8 mouse cellular contexts compared by ENCODE assay signal in the genomic region with DNA sequence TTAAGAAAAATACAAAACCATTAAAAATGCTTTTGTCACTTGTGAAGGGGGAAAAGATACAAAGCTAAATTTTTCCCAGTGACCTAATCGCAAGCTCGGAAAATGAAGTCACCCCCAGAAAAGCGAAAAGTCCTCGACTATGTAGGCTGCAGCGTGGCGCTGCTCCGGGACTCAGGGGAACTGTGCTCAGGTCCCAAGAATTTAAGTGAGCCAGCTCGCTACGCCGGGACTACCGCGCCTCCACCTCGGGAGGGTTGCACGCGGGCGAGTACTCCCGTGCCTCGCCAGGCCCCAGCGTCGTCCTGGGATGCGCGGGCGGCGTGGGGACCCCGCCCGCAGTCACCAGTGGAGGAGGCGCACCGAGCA. TPM values are rescaled to one million over a fixed set of nuclear protein-coding genes. Genes with fewer than 3 reads are reported as not detected.
A peak's percentile ranks its signal among the peaks of the same experiment; 100 is the strongest.
DNase-seq lines count a peak whose midpoint lies in the region; ATAC-seq lines count a peak whose summit lies in the region.

No protein-coding gene starts in this region.

- H3K9me3 ChIP-seq in kidney, embryonic 14.5 days (ENCODE audit: control insufficient read depth, low read length) = no peaks in the 10 kb centered on the region
- no peaks in the 10 kb centered on the region for H3K9me3 ChIP-seq in embryonic facial prominence, embryonic 10.5 days
- no peaks in the 10 kb centered on the region for H3K9me3 ChIP-seq in hindbrain, embryonic 15.5 days
- H3K9me3 ChIP-seq in midbrain, embryonic 14.5 days (ENCODE audit: control insufficient read depth, low read length) = no peaks in the 10 kb centered on the region

- no peak for DNase-seq in kidney, postnatal 14 days
- no peak for DNase-seq in embryonic facial prominence, embryonic 10.5 days (ENCODE audit: low spot score)
- DNase-seq in midbrain, embryonic 14.5 days = no peak
- no peak for DNase-seq in left cerebral cortex, postnatal 10 days (ENCODE audit: extremely low spot score in 1 of 2, low spot score in 2 of 2)
- no peak for DNase-seq in cerebellum, postnatal 25 days
- no peak for DNase-seq in adipocyte (ENCODE audit: low spot score)

- H3K27ac ChIP-seq in kidney, embryonic 14.5 days (ENCODE audit: low read depth, low read length) = no peak overlapping the region
- peak overlapping the region; percentile 65; the same call in 1 of the 2 replicates for H3K27ac ChIP-seq in embryonic facial prominence, embryonic 10.5 days (replicated peaks)
- H3K27ac ChIP-seq in hindbrain, embryonic 15.5 days (replicated peaks) = 0 out of 2 replicates have a peak overlapping the region, but pooled peaks have one; percentile 28
- H3K27ac ChIP-seq in midbrain, embryonic 14.5 days (replicated peaks; ENCODE audit: low read depth, low read length) = peak overlapping the region; percentile 32; the same call in 1 of the 2 replicates

- WGBS in kidney, embryonic 14.5 days = 3% methylated on average over 28 of the region's 28 CpGs
- 2% methylated on average over 28 of the region's 28 CpGs for WGBS in embryonic facial prominence, embryonic 10.5 days
- 3% methylated on average over 28 of the region's 28 CpGs for WGBS in hindbrain, embryonic 15.5 days
- WGBS in midbrain, embryonic 14.5 days = 2% methylated on average over 28 of the region's 28 CpGs

- peak overlapping the region; percentile 52 for H3K4me3 ChIP-seq in kidney, embryonic 14.5 days (ENCODE audit: low read length)
- H3K4me3 ChIP-seq in embryonic facial prominence, embryonic 10.5 days = peak overlapping the region; percentile 65
- H3K4me3 ChIP-seq in hindbrain, embryonic 15.5 days = peak overlapping the region; percentile 43
- H3K4me3 ChIP-seq in midbrain, embryonic 14.5 days (replicated peaks; ENCODE audit: low read depth, low read length) = peak overlapping the region; percentile 38

- peak; percentile 67; the same call in 1 of the 2 replicates for ATAC-seq in kidney, embryonic 14.5 days (ENCODE audit: low FRiP score, low TSS enrichment)
- ATAC-seq in hindbrain, embryonic 15.5 days (ENCODE audit: low FRiP score, low read depth) = peak; percentile 21; the same call in 1 of the 2 replicates
- 0 out of 2 replicates have a peak, but pooled peaks have one; percentile 7 for ATAC-seq in midbrain, embryonic 14.5 days (ENCODE audit: low FRiP score, low TSS enrichment)

- H3K27me3 ChIP-seq in kidney, embryonic 14.5 days (ENCODE audit: control insufficient read depth, insufficient read depth, low read length) = no peaks in the 10 kb centered on the region
- peaks cover 37% of the 10 kb centered on the region for H3K27me3 ChIP-seq in embryonic facial prominence, embryonic 10.5 days (replicated peaks; ENCODE audit: low read depth, poor library complexity, severe bottlenecking)
- no peaks in the 10 kb centered on the region for H3K27me3 ChIP-seq in hindbrain, embryonic 15.5 days
- H3K27me3 ChIP-seq in midbrain, embryonic 14.5 days (ENCODE audit: control insufficient read depth, insufficient read depth, low read length) = no peaks in the 10 kb centered on the region; the same call in 1 of the 2 replicates

- intact Hi-C loops in left cerebral cortex, postnatal 10 days (cut with DNase I) = loop anchor here (5.0 kb wide), 1 partner anchor 70 kb away; no protein-coding TSS in a partner anchor

- H3K4me1 ChIP-seq in kidney, embryonic 14.5 days (ENCODE audit: control insufficient read depth, insufficient read depth, low read length) = 0 out of 2 replicates have a peak, but pooled peaks cover 4% of the 10 kb centered on the region
- peaks cover 26% of the 10 kb centered on the region for H3K4me1 ChIP-seq in embryonic facial prominence, embryonic 10.5 days
- peaks cover 13% of the 10 kb centered on the region for H3K4me1 ChIP-seq in hindbrain, embryonic 15.5 days (replicated peaks)
- H3K4me1 ChIP-seq in midbrain, embryonic 14.5 days (ENCODE audit: control insufficient read depth, insufficient read depth, low read length) = 0 out of 2 replicates have a peak, but pooled peaks cover 9% of the 10 kb centered on the region

- H3K9ac ChIP-seq in kidney, embryonic 14.5 days (ENCODE audit: low read depth, low read length) = peak overlapping the region; percentile 63
- H3K9ac ChIP-seq in hindbrain, embryonic 15.5 days = peak overlapping the region; percentile 44
- H3K9ac ChIP-seq in midbrain, embryonic 14.5 days (replicated peaks; ENCODE audit: low read length) = peak overlapping the region; percentile 62

- peaks cover 1% of the 10 kb centered on the region; the same call in 1 of the 2 replicates for H3K36me3 ChIP-seq in kidney, embryonic 14.5 days (ENCODE audit: control insufficient read depth, insufficient read depth, low read length)
- peaks cover 44% of the 10 kb centered on the region for H3K36me3 ChIP-seq in embryonic facial prominence, embryonic 10.5 days (replicated peaks)
- H3K36me3 ChIP-seq in hindbrain, embryonic 15.5 days = peaks cover 12% of the 10 kb centered on the region
- peaks cover 26% of the 10 kb centered on the region for H3K36me3 ChIP-seq in midbrain, embryonic 14.5 days (ENCODE audit: control insufficient read depth, insufficient read depth, low read length)

- H3K4me2 ChIP-seq in kidney, embryonic 14.5 days (replicated peaks; ENCODE audit: low read depth, low read length) = peak overlapping the region; percentile 94
- peak overlapping the region; percentile 65 for H3K4me2 ChIP-seq in hindbrain, embryonic 15.5 days
- H3K4me2 ChIP-seq in midbrain, embryonic 14.5 days (ENCODE audit: low read length) = peak overlapping the region; percentile 80

RNA-seq across cellular contexts. Expression of gene Lrcol1, which starts 18.3 kb away (rescaled TPM):
- not detected in 2 replicates for polyA plus RNA-seq in kidney, embryonic 14.5 days (2014; fragmentation: Nextera tagmentation; extraction: Ambion mirVana)
- polyA plus RNA-seq in embryonic facial prominence, embryonic 10.5 days (2016; fragmentation: Nextera tagmentation; extraction: Ambion mirVana) = not detected in 2 replicates
- polyA plus RNA-seq in hindbrain, embryonic 15.5 days (2015; fragmentation: Nextera tagmentation; extraction: Ambion mirVana) = not detected in 2 replicates
- polyA plus RNA-seq in midbrain, embryonic 14.5 days (2014; fragmentation: Nextera tagmentation; extraction: Ambion mirVana) = not detected in 2 replicates
- total RNA-seq in left cerebral cortex, postnatal 10 days (2021) = not detected

RNA-seq across cellular contexts. Expression of gene P2rx2, which starts 19.8 kb away (rescaled TPM):
- 0.89 and 0.95 TPM in 2 replicates for polyA plus RNA-seq in kidney, embryonic 14.5 days (2014; fragmentation: Nextera tagmentation; extraction: Ambion mirVana)
- 0.87 and 0.95 TPM in 2 replicates for polyA plus RNA-seq in embryonic facial prominence, embryonic 10.5 days (2016; fragmentation: Nextera tagmentation; extraction: Ambion mirVana)
- polyA plus RNA-seq in hindbrain, embryonic 15.5 days (2015; fragmentation: Nextera tagmentation; extraction: Ambion mirVana) = 10.2 and 10.7 TPM in 2 replicates
- 5.2 and 6.7 TPM in 2 replicates for polyA plus RNA-seq in midbrain, embryonic 14.5 days (2014; fragmentation: Nextera tagmentation; extraction: Ambion mirVana)
- 1 to 10 TPM; 1.5 to 1.9 TPM for total RNA-seq in left cerebral cortex, postnatal 10 days (2021)

Comparison
In these comparisons a context has a peak if more than half of its experiments do, and no peak if none do; other contexts are left out.
1. ATAC-seq: peak in every context shown above with its lines; median percentile 67 in kidney, embryonic 14.5 days; 21 in hindbrain, embryonic 15.5 days; 7 in midbrain, embryonic 14.5 days.